Mouse (Mus musculus) fibroblast of lung, adult 2 months (primary cell): ENCODE measurements around the gene Fmo2.

Source experiments
- DNase-seq: peaks from one replicate; pipeline ENCODE4 v3.0.0-alpha.2; 2011; ENCODE audit warnings: low read depth

The Fmo2 gene

GRCm38 (mm10) chr1:162897838-162898811 lies at the start of gene Fmo2:
Gene Fmo2 (minus strand): TSS chr1:162898726.
- no peak for DNase-seq

- peak; percentile 4 for DNase-seq
These were observed 49.4 kb upstream of the Fmo2 start for GRCm38 (mm10) chr1:162947934-162948333.

- DNase-seq = no peak
These were observed 48.5 kb upstream of the Fmo2 start for GRCm38 (mm10) chr1:162946837-162947558.

- peak; percentile 4 for DNase-seq
These were observed 45.2 kb upstream of the Fmo2 start for GRCm38 (mm10) chr1:162943700-162944099.

GRCm38 (mm10) chr1:162938696-162939351 lies 40.3 kb upstream of the Fmo2 start:
- DNase-seq = no peak

- DNase-seq = no peak
These were observed 39.6 kb upstream of the Fmo2 start for GRCm38 (mm10) chr1:162937970-162938695.

GRCm38 (mm10) chr1:162937415-162937814 lies 38.9 kb upstream of the Fmo2 start, which contains the start of gene Fmo6:
Gene Fmo6 (minus strand): TSS chr1:162937515.
- no peak for DNase-seq

- no peak for DNase-seq
These were observed 36.0 kb upstream of the Fmo2 start for GRCm38 (mm10) chr1:162934374-162935012.

- DNase-seq = no peak
These were observed 33.9 kb upstream of the Fmo2 start for GRCm38 (mm10) chr1:162932386-162932785.

- no peak for DNase-seq
These were observed 33.4 kb upstream of the Fmo2 start for GRCm38 (mm10) chr1:162931880-162932279.

GRCm38 (mm10) chr1:162931310-162931875 lies 32.9 kb upstream of the Fmo2 start:
- no peak for DNase-seq

- DNase-seq = no peak
These were observed 32.1 kb upstream of the Fmo2 start for GRCm38 (mm10) chr1:162930631-162931030.

- no peak for DNase-seq
These were observed 30.6 kb upstream of the Fmo2 start for GRCm38 (mm10) chr1:162929146-162929545.

GRCm38 (mm10) chr1:162925121-162925520 lies 26.6 kb upstream of the Fmo2 start:
- no peak for DNase-seq

GRCm38 (mm10) chr1:162916661-162917060 lies 18.1 kb upstream of the Fmo2 start:
- DNase-seq = no peak

GRCm38 (mm10) chr1:162914932-162915556 lies 16.5 kb upstream of the Fmo2 start:
- no peak for DNase-seq

GRCm38 (mm10) chr1:162912085-162912484 lies 13.6 kb upstream of the Fmo2 start:
- DNase-seq = no peak

- no peak for DNase-seq
These were observed 3.4 kb upstream of the Fmo2 start for GRCm38 (mm10) chr1:162901879-162902278.

- DNase-seq = no peak
These were observed 2.6 kb downstream of the Fmo2 start for GRCm38 (mm10) chr1:162895900-162896299.

- DNase-seq = no peak
These were observed 5.5 kb downstream of the Fmo2 start for GRCm38 (mm10) chr1:162893014-162893413.
